Mouse (Mus musculus) fibroblast of lung, adult 2 months (primary cell): ENCODE results near the gene Rsrp1.

Source experiments
- DNase-seq: peaks from one replicate; pipeline ENCODE4 v3.0.0-alpha.2; 2011; ENCODE audit warnings: low read depth

The Rsrp1 gene

GRCm38 (mm10) chr4:134922111-134922924 lies 1.1 kb upstream of the Rsrp1 start:
- no peak for DNase-seq

DNA sequence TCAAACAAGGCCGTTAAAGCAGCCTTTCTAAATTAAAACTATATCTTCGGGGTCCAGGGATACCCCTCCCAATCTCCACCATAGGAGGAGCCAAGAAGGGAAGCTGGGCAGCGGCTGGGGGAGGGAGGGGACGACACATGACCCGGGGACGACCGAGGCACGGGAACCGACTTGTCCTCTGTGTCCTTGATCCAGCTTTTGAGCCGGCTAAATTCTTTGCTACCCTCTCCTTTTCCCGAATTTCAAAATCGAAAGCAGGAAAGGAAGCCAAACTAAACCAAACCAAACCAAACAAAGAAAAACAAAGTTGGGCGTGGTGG lies 507 bp upstream of the Rsrp1 start:
- DNase-seq, result no peak

DNA sequence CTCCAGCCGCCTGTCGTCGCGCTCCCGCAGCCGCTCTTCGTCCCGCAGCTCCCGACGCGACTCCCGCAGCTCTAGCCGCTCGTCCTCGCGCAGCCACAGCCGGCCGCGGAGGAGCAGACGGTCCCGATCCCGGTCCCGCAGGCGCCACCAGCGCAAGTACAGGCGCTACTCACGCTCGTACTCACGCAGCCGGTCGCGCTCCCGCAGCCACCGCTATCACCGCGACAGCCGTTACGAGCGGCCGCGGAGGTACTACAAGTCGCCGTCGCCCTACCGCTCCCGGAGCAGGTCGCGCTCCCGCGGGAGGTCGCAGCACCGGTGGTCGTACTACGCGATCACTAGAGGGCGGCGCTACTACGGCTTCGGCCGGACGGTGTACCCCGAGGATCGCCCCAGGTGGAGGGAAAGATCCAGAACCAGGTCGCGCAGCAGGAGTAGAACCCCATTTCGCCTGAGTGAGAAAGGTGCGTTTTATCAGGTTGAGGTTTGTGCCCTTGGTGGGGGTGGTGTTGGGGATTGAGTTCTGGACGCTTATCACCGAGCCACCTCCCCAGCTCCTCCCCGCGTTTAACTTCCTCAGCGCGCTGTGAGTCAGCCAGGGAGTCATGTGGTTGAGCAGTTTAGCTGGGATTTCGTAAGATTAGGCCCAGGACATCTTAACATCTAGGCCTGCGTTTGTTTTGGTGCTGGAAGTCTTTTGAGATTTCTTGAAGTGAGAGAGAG lies 788 bp downstream of the Rsrp1 start:
- DNase-seq, result peak; percentile 76

DNA sequence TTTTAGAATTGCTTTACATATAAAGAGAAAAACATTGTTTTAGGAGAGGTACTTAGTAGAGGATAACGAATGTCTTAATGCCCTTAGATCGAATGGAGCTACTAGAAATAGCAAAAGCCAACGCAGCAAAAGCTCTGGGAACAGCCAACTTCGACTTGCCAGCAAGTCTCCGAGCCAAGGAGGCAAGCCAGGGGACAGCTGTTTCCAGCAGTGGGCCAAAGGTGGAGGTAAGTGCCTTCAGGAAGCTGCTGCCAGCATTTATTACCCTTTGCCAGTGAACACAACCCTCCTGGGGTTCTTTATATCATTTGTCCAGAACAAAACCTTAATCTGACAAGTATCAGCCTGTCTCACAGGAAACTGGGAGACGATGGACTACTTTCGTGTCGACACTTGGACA lies 1.8 kb downstream of the Rsrp1 start:
- DNase-seq, result no peak

DNA sequence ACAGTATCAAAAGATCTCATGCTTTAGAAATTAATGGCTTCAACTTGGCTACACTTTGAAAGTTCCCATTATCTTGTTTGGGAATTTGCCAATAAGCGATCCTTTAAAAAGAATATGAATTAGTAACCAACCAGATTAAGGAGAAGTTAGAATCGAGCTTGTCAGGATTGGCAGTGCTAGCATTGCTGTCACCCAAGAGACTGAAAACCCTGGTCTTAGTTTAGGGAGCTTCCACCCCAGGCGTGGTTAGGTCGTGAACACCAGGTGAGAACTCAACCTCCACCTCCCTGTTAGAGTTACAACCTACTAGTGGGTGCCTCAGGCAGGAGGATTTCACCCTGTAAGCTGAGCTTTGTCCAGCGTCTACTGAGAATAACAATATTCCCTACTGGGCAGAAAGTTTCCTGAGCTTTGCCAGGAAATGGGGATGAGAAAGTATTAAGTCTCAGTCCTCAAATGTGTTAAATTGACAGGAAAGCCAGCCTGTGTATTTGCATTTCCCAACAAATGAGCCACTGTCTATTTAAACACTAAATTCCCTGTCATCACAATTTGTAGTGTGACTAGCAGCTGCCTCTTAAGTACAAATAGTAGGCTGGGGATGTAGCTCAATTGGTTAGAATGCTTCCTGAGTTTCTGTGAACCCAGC lies 4.5 kb downstream of the Rsrp1 start:
- no peak for DNase-seq

- DNase-seq, result no peak
These were observed 5.1 kb downstream of the Rsrp1 start for GRCm38 (mm10) chr4:134928464-134928836.

DNA sequence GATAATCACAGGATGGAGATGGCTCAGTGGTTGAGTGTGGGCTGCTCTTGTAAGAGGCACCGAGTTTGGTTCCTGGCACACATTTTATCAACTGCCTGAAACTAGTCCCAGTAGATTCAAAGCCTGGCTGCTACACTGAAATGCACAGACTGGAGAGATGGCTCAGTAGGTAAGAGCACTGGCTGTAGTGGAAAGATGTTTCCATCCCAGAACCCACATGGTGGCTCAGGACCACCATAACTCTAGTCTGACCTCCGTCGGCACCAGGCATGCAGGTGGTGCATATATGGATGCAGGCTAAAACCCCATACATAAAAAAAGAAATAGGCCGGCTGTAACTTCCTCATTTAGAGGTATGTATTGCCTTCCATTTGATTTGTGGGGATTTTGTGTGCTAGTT lies 6.1 kb downstream of the Rsrp1 start:
- DNase-seq, result no peak

GRCm38 (mm10) chr4:134930190-134930589 lies 6.8 kb downstream of the Rsrp1 start:
- no peak for DNase-seq

- DNase-seq, result peak; percentile 86
These were observed 7.5 kb downstream of the Rsrp1 start, which contains the start of gene Syf2 for GRCm38 (mm10) chr4:134930684-134931481. Gene Syf2 (plus strand): TSS chr4:134930898.

GRCm38 (mm10) chr4:134937240-134938176 lies 14.1 kb downstream of the Rsrp1 start:
- DNase-seq, result no peak

DNA sequence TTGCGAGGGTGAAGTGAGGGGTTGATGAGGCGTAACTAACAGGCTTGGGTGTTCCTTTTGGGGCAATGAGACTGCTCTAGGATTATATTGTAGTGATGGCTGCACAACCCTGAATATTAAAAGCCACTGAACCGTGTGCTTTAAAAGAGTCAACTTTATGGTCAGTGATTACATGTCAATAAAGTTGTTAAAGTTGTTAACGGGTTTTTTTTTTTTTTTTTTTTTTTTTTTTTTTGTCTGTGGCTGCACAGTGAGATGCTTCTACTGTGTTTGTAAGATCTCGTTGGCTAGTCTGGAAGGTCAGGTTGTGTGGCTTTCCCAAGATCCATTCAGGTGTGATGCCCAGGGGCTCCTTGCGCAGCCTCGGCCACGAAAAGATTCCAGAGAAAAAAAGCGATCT lies 16.5 kb downstream of the Rsrp1 start:
- DNase-seq, result no peak

GRCm38 (mm10) chr4:134943758-134944538 lies 20.6 kb downstream of the Rsrp1 start:
- DNase-seq, result no peak

DNA sequence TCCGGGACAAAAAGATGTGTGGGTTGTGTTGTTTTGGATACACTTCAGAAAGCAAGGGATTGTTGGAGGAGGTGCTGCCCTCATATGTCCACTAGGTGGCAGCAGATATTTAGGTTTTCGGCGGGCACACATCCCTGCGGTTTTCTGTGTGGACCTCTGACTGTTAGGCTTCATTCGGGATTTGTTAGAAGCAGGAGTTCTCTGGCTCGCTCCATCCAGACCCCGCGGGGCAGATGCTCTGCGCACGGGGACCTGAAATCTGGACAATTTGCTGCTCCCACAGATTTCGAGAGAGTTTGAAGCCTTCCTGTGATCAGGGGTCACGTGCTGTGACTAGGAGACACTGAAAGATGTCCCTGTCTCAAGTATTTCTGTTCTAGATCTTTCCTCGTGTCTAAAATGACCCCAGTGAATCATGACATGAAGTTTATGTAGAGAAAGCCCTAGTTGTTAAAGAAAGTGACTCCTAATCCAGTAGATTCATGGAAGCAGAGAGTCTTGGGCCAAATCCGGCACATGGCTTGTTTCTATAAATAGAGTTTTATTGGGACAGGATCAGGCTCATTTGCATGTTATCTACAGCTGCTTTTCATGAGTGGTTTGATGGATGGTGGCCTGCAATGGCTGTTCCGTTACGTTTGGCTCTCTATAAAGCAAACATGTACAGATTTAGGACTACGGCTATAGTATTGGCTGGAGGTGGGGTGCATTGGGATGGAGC lies 22.8 kb downstream of the Rsrp1 start:
- DNase-seq, result no peak

GRCm38 (mm10) chr4:134950518-134951091 lies 27.2 kb downstream of the Rsrp1 start:
- DNase-seq, result peak; percentile 87

DNA sequence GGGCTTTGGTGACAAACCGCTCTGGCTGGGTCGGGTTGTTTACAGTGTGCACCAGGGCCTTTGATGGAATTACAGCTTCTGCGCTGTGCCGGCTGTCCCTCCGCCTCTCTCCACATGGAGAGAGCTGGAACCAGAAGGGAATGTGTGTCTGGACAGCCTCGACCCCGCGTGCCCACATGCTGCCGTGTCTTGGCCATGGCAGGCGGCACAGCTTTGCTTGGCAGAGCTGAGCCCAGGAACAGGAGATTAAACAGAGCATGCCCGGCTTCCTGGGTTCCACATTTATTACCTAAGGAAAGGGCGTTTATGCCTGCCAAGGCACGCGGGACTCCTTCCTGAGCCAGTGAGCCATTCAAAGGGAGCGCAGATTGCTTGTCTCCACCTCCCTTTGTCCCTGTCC lies 31.1 kb downstream of the Rsrp1 start:
- DNase-seq, result peak; percentile 38

DNA sequence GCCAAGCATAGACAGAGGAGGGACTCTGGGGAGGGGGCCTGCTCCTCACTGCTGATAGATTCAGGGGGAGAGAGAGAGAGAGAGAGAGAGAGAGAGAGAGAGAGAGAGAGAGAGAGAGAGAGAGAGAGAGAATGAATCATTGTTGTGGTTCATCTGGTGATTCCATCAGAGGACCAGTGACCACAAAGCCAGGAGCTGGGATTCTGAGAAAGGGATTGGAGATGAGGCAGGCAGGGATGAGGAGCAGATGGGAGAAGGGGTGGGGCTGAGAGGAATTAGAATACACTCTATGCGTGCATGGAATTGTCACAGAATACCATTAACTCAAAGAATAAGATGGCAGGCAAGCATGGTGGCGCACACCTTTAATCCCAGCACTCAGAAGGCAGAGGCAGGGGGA lies 31.8 kb downstream of the Rsrp1 start:
- DNase-seq, result no peak

- DNase-seq, result no peak
These were observed 32.5 kb downstream of the Rsrp1 start for GRCm38 (mm10) chr4:134955845-134956244.

- no peak for DNase-seq
These were observed 32.9 kb downstream of the Rsrp1 start for GRCm38 (mm10) chr4:134956328-134956727.
